Comparison of ENCODE assay signal across 8 mouse cellular contexts in genomic region chr11:77512891-77513810, GRCm38 (mm10). TPM values are rescaled to one million over a fixed set of nuclear protein-coding genes. Genes with fewer than 3 reads are reported as not detected.
DNase-seq lines count a peak whose midpoint lies in the region; ATAC-seq and TF ChIP-seq lines count a peak whose summit lies in the region.

No protein-coding gene starts in this region.

- H3K27ac ChIP-seq in left cerebral cortex, adult 2 months, result peak overlapping the region; percentile 53; the same call in 1 of the 2 replicates
- H3K27ac ChIP-seq in gastrocnemius, adult 2 months, result peak overlapping the region; percentile 94
- 0 out of 2 replicates have a peak overlapping the region, but pooled peaks have one; percentile 31 for H3K27ac ChIP-seq in hindbrain, embryonic 15.5 days (replicated peaks)
- H3K27ac ChIP-seq in limb, embryonic 12.5 days, result peak overlapping the region; percentile 83
- H3K27ac ChIP-seq in midbrain, embryonic 12.5 days (replicated peaks), result 0 out of 2 replicates have a peak overlapping the region, but pooled peaks have one; percentile 20

- peak overlapping the region; percentile 76 for H3K4me3 ChIP-seq in left cerebral cortex, adult 2 months
- H3K4me3 ChIP-seq in gastrocnemius, adult 2 months, result peak overlapping the region; percentile 82
- peak overlapping the region; percentile 76 for H3K4me3 ChIP-seq in hindbrain, embryonic 15.5 days
- H3K4me3 ChIP-seq in limb, embryonic 12.5 days (replicated peaks), result peak overlapping the region; percentile 66
- H3K4me3 ChIP-seq in midbrain, embryonic 12.5 days, result peak overlapping the region; percentile 62

- DNase-seq in left cerebral cortex, adult 2 months (ENCODE audit: extremely low spot score in 1 of 2, low spot score in 2 of 2), result peak in 1 of 2 experiments; percentile 79
- DNase-seq in left cerebral cortex, adult 11 months (ENCODE audit: low spot score), result no peak
- peak; percentile 83 for DNase-seq in cerebellum, adult 9-11 months
- DNase-seq in gastrocnemius, adult 2 months, result peak; percentile 93
- DNase-seq in spleen, postnatal 10 days (ENCODE audit: low spot score in 2 of 2), result peak; percentile 76 to 88

- no peak; the same call in 1 of the 2 replicates for TF ChIP-seq CTCF in left cerebral cortex, adult 2 months (IDR thresholded peaks at IDR 0.05)
- 0 out of 2 replicates have a peak, but pooled peaks have one; percentile 5 for TF ChIP-seq CTCF in gastrocnemius, adult 2 months (IDR thresholded peaks at IDR 0.05)

- H3K27me3 ChIP-seq in hindbrain, embryonic 15.5 days, result peaks cover 15% of the 10 kb centered on the region; the same call in 1 of the 2 replicates
- peaks cover 45% of the 10 kb centered on the region for H3K27me3 ChIP-seq in limb, embryonic 12.5 days
- H3K27me3 ChIP-seq in midbrain, embryonic 12.5 days, result peaks cover 43% of the 10 kb centered on the region

- H3K4me2 ChIP-seq in hindbrain, embryonic 15.5 days, result peak overlapping the region; percentile 96
- peak overlapping the region; percentile 95 for H3K4me2 ChIP-seq in limb, embryonic 12.5 days
- H3K4me2 ChIP-seq in midbrain, embryonic 12.5 days (replicated peaks), result peak overlapping the region; percentile 93

- H3K4me1 ChIP-seq in hindbrain, embryonic 15.5 days (replicated peaks), result peaks cover 42% of the 10 kb centered on the region
- peaks cover 42% of the 10 kb centered on the region for H3K4me1 ChIP-seq in limb, embryonic 12.5 days (replicated peaks)
- peaks cover 48% of the 10 kb centered on the region for H3K4me1 ChIP-seq in midbrain, embryonic 12.5 days

- intact Hi-C loops in left cerebral cortex, adult 2 months (cut with DNase I), result no loop called here
- intact Hi-C loops in gastrocnemius, adult 2 months (cut with DNase I), result loop anchor here (5.0 to 10.0 kb wide), 2 partner anchors 94 to 282 kb away; partner anchors contain the start of gene Taok1

- peak overlapping the region; percentile 53 for H3K9ac ChIP-seq in hindbrain, embryonic 15.5 days
- H3K9ac ChIP-seq in limb, embryonic 12.5 days (replicated peaks), result peak overlapping the region; percentile 78
- peak overlapping the region; percentile 65 for H3K9ac ChIP-seq in midbrain, embryonic 12.5 days (replicated peaks)

- ATAC-seq in hindbrain, embryonic 15.5 days (ENCODE audit: low FRiP score, low read depth), result peak; percentile 75
- peak; percentile 48 for ATAC-seq in limb, embryonic 12.5 days (ENCODE audit: insufficient number of reproducible peaks, insufficient read depth, low FRiP score, low TSS enrichment, low read depth)
- peak; percentile 69 for ATAC-seq in midbrain, embryonic 12.5 days (ENCODE audit: low FRiP score, low read depth)

- no peaks in the 10 kb centered on the region for H3K36me3 ChIP-seq in hindbrain, embryonic 15.5 days
- peaks cover 24% of the 10 kb centered on the region for H3K36me3 ChIP-seq in limb, embryonic 12.5 days
- H3K36me3 ChIP-seq in midbrain, embryonic 12.5 days, result no peaks in the 10 kb centered on the region; the same call in 1 of the 2 replicates

- WGBS in hindbrain, embryonic 15.5 days, result under 1% methylated on average over 70 of the region's 84 CpGs
- WGBS in limb, embryonic 12.5 days, result under 1% methylated on average over 54 of the region's 84 CpGs
- under 1% methylated on average over 54 of the region's 84 CpGs for WGBS in midbrain, embryonic 12.5 days

- no peaks in the 10 kb centered on the region for H3K9me3 ChIP-seq in hindbrain, embryonic 15.5 days
- H3K9me3 ChIP-seq in limb, embryonic 12.5 days, result no peaks in the 10 kb centered on the region
- no peaks in the 10 kb centered on the region for H3K9me3 ChIP-seq in midbrain, embryonic 12.5 days

RNA-seq across cellular contexts. Expression of gene Abhd15, which starts 1.8 kb away (rescaled TPM):
- total RNA-seq in left cerebral cortex, adult 2 months (2021), result 1 to 10 TPM; 1.4 to 1.7 TPM
- total RNA-seq in gastrocnemius, adult 2 months (2021), result under 1 TPM; 0.18 to 0.50 TPM
- 2.7 TPM in 2 replicates for polyA plus RNA-seq in hindbrain, embryonic 15.5 days (2015; fragmentation: Nextera tagmentation; extraction: Ambion mirVana)
- 1.5 and 2.4 TPM in 2 replicates for polyA plus RNA-seq in limb, embryonic 12.5 days (2016; fragmentation: Nextera tagmentation; extraction: Ambion mirVana)
- 3.4 and 4.3 TPM in 2 replicates for polyA plus RNA-seq in midbrain, embryonic 12.5 days (2016; fragmentation: Nextera tagmentation; extraction: Ambion mirVana)

RNA-seq across cellular contexts. Expression of gene Trp53i13, which starts 2.6 kb away (rescaled TPM):
- total RNA-seq in left cerebral cortex, adult 2 months (2021), result 1 to 10 TPM; 3.6 to 5.0 TPM
- total RNA-seq in gastrocnemius, adult 2 months (2021), result 1 to 10 TPM; 2.3 to 5.0 TPM
- 16.8 and 19.6 TPM in 2 replicates for polyA plus RNA-seq in hindbrain, embryonic 15.5 days (2015; fragmentation: Nextera tagmentation; extraction: Ambion mirVana)
- 49.1 and 53.2 TPM in 2 replicates for polyA plus RNA-seq in limb, embryonic 12.5 days (2016; fragmentation: Nextera tagmentation; extraction: Ambion mirVana)
- polyA plus RNA-seq in midbrain, embryonic 12.5 days (2016; fragmentation: Nextera tagmentation; extraction: Ambion mirVana), result 28.8 and 31.3 TPM in 2 replicates

RNA-seq across cellular contexts. Expression of gene Gm10392, which starts 5.8 kb away (rescaled TPM):
- not detected for total RNA-seq in left cerebral cortex, adult 2 months (2021)
- not detected for total RNA-seq in gastrocnemius, adult 2 months (2021)
- 0.12 and 0.16 TPM in 2 replicates for polyA plus RNA-seq in hindbrain, embryonic 15.5 days (2015; fragmentation: Nextera tagmentation; extraction: Ambion mirVana)
- polyA plus RNA-seq in limb, embryonic 12.5 days (2016; fragmentation: Nextera tagmentation; extraction: Ambion mirVana), result not detected in 2 replicates
- polyA plus RNA-seq in midbrain, embryonic 12.5 days (2016; fragmentation: Nextera tagmentation; extraction: Ambion mirVana), result not detected in 2 replicates

RNA-seq across cellular contexts. Expression of gene Git1, which starts 19.8 kb away (rescaled TPM):
- 100 to 1,000 TPM; 297 to 305 TPM for total RNA-seq in left cerebral cortex, adult 2 months (2021)
- 10 to 100 TPM; 25.9 to 33.3 TPM for total RNA-seq in gastrocnemius, adult 2 months (2021)
- polyA plus RNA-seq in hindbrain, embryonic 15.5 days (2015; fragmentation: Nextera tagmentation; extraction: Ambion mirVana), result 16.4 and 18.1 TPM in 2 replicates
- 10.2 and 10.3 TPM in 2 replicates for polyA plus RNA-seq in limb, embryonic 12.5 days (2016; fragmentation: Nextera tagmentation; extraction: Ambion mirVana)
- 12.9 and 13.0 TPM in 2 replicates for polyA plus RNA-seq in midbrain, embryonic 12.5 days (2016; fragmentation: Nextera tagmentation; extraction: Ambion mirVana)

RNA-seq across cellular contexts. Expression of gene Ankrd13b, which starts 23.7 kb away (rescaled TPM):
- 10 to 100 TPM; 89.7 to 91.7 TPM for total RNA-seq in left cerebral cortex, adult 2 months (2021)
- 10 to 100 TPM in 1 of 2 experiments, 1 to 10 TPM in 1; 9.5 to 10.8 TPM for total RNA-seq in gastrocnemius, adult 2 months (2021)
- 36.6 and 50.7 TPM in 2 replicates for polyA plus RNA-seq in hindbrain, embryonic 15.5 days (2015; fragmentation: Nextera tagmentation; extraction: Ambion mirVana)
- polyA plus RNA-seq in limb, embryonic 12.5 days (2016; fragmentation: Nextera tagmentation; extraction: Ambion mirVana), result 12.9 and 13.1 TPM in 2 replicates
- 22.3 and 26.1 TPM in 2 replicates for polyA plus RNA-seq in midbrain, embryonic 12.5 days (2016; fragmentation: Nextera tagmentation; extraction: Ambion mirVana)

Comparison
In these comparisons a context has a peak if more than half of its experiments do, and no peak if none do; other contexts are left out.
1. H3K27ac ChIP-seq: peak in every context shown above with its lines; median percentile 94 in gastrocnemius, adult 2 months; 83 in limb, embryonic 12.5 days; 53 in left cerebral cortex, adult 2 months; 31 in hindbrain, embryonic 15.5 days; 20 in midbrain, embryonic 12.5 days.